Mouse (Mus musculus): ENCODE data around the gene Arid1b.

GRCm38 (mm10) chr17:5085004-5085403 lies 90.9 kb downstream of the Arid1b start:
- TF ChIP-seq CTCF (IDR thresholded peaks at IDR 0.05; ENCODE audit: control insufficient read depth, insufficient read depth, insufficient read length) = no peak
- no peak for TF ChIP-seq USF1 (IDR thresholded peaks at IDR 0.05; ENCODE audit: low read depth)
- TF ChIP-seq MYOG (IDR thresholded peaks at IDR 0.05; ENCODE audit: control insufficient read depth, extremely low read depth, insufficient read length) = no peak
- no peak for TF ChIP-seq MYOD1 (IDR thresholded peaks at IDR 0.05; ENCODE audit: control insufficient read depth, insufficient read length, low read depth)
- TF ChIP-seq MAX (IDR thresholded peaks at IDR 0.05) = no peak
